Mouse (Mus musculus): ENCODE results near the gene Hif3a.

DNA sequence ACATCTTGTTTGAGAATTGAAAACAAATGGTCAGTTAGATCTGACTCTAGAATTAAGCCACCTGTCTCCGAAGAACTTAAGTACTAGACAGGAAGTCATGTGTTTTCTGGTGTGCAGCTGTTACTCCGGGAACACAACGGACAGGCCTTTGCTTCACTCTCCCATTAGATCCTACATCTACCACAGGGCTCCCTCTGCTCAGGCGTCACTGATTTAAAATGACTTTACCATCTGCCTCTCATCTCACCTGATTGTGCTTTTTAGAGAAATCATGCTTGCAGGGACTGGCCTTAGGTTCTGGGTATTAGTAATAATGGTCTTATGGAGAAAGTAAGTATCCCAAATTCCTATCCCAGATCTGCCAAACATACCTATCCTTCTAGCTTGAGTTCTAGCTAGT, 20.5 kb upstream of the Hif3a start:
- no peak for TF ChIP-seq MAX (IDR thresholded peaks at IDR 0.05; ENCODE audit: low read depth)
- no peak for TF ChIP-seq E2F4 (IDR thresholded peaks at IDR 0.05; ENCODE audit: insufficient read depth)
- TF ChIP-seq POLR2A (IDR thresholded peaks at IDR 0.05; ENCODE audit: insufficient read length, low read depth), result no peak
- TF ChIP-seq MYOD1 (IDR thresholded peaks at IDR 0.05; ENCODE audit: control insufficient read depth in 1 of 3, insufficient read length in 2 of 3, low read depth in 2 of 3), result peak in 2 of 3 experiments; percentile 0 to 23
- no peak for TF ChIP-seq USF1 (IDR thresholded peaks at IDR 0.05; ENCODE audit: low read depth)
- TF ChIP-seq TCF12 (IDR thresholded peaks at IDR 0.05; ENCODE audit: insufficient read depth, poor library complexity, severe bottlenecking), result no peak
- no peak for TF ChIP-seq POLR2AphosphoS2 (IDR thresholded peaks at IDR 0.05; ENCODE audit: insufficient read length, low read depth)
- TF ChIP-seq CEBPB (IDR thresholded peaks at IDR 0.05; ENCODE audit: insufficient read depth, poor library complexity, severe bottlenecking), result no peak
- TF ChIP-seq MYOG (IDR thresholded peaks at IDR 0.05; ENCODE audit: control insufficient read depth in 1 of 3, insufficient read depth in 1 of 3, insufficient read length in 2 of 3, low read depth in 2 of 3), result no peak
- no peak for TF ChIP-seq TCF3 (IDR thresholded peaks at IDR 0.05; ENCODE audit: insufficient read length, low read depth)
- no peak for TF ChIP-seq SRF (IDR thresholded peaks at IDR 0.05; ENCODE audit: control insufficient read depth, insufficient read length, low read depth)
